Mouse (Mus musculus): ENCODE data around the gene Pik3ap1. TPM values are rescaled to one million over a fixed set of nuclear protein-coding genes. Genes with fewer than 3 reads are reported as not detected.
"Not testable (repeated sequence)": the region's sequence is repeated elsewhere in the genome, so short reads cannot be mapped to it uniquely, and the experiment has no call there.

The Pik3ap1 gene
- polyA plus RNA-seq, 1 experiment from 2014 or later: 2.3 TPM

- no peak overlapping the region for H3K9ac ChIP-seq (ENCODE audit: low read depth, low read length)
- H3K4me3 ChIP-seq (ENCODE audit: low read length): no peak overlapping the region
- no peak overlapping the region for H3K4me2 ChIP-seq (ENCODE audit: low read length)
- no peaks in the 10 kb centered on the region for H3K4me1 ChIP-seq (ENCODE audit: control insufficient read depth, insufficient read depth, low read depth, low read length)
- no peaks in the 10 kb centered on the region for H3K9me3 ChIP-seq (ENCODE audit: control insufficient read depth, low read length)
- no peak for ATAC-seq
- H3K27me3 ChIP-seq (replicated peaks; ENCODE audit: control insufficient read depth, insufficient read depth, low read length): no peaks in the 10 kb centered on the region
- no peak overlapping the region for H3K27ac ChIP-seq (ENCODE audit: low read depth, low read length)
- no peaks in the 10 kb centered on the region for H3K36me3 ChIP-seq (ENCODE audit: control insufficient read depth, insufficient read depth, low read length)
Measured at GRCm38 (mm10) chr19:41323813-41324212, 61.1 kb downstream of the Pik3ap1 start.

- no peak overlapping the region for H3K4me2 ChIP-seq (ENCODE audit: low read length)
- no peaks in the 10 kb centered on the region for H3K4me1 ChIP-seq (ENCODE audit: control insufficient read depth, insufficient read depth, low read depth, low read length)
- no peaks in the 10 kb centered on the region for H3K9me3 ChIP-seq (ENCODE audit: control insufficient read depth, low read length)
- no peaks in the 10 kb centered on the region for H3K36me3 ChIP-seq (ENCODE audit: control insufficient read depth, insufficient read depth, low read length)
- H3K4me3 ChIP-seq (ENCODE audit: low read length): no peak overlapping the region
- no peak for ATAC-seq
- no peaks in the 10 kb centered on the region for H3K27me3 ChIP-seq (replicated peaks; ENCODE audit: control insufficient read depth, insufficient read depth, low read length)
- no peak overlapping the region for H3K27ac ChIP-seq (ENCODE audit: low read depth, low read length)
- 82% methylated on average over 4 of the region's 4 CpGs for WGBS
- H3K9ac ChIP-seq (ENCODE audit: low read depth, low read length): no peak overlapping the region
Measured at GRCm38 (mm10) chr19:41323125-41323524, 61.8 kb downstream of the Pik3ap1 start.

- no peak for ATAC-seq
- Histone ChIP-seq H3K27me3 (replicated peaks; ENCODE audit: control insufficient read depth, insufficient read depth, low read length) (no peaks in the 10 kb centered on the region; the same call in 1 of the 2 replicates), H3K27ac (ENCODE audit: low read depth, low read length) (no peak overlapping the region), H3K9me3 (ENCODE audit: control insufficient read depth, low read length) (no peaks in the 10 kb centered on the region), H3K9ac (ENCODE audit: low read depth, low read length) (no peak overlapping the region), H3K4me3 (ENCODE audit: low read length) (no peak overlapping the region), H3K4me1 (ENCODE audit: control insufficient read depth, insufficient read depth, low read depth, low read length) (no peaks in the 10 kb centered on the region; the same call in 1 of the 2 replicates), H3K4me2 (ENCODE audit: low read length) (no peak overlapping the region), H3K36me3 (ENCODE audit: control insufficient read depth, insufficient read depth, low read length) (no peaks in the 10 kb centered on the region)
- 82% methylated on average over 4 of the region's 4 CpGs for WGBS
Measured at GRCm38 (mm10) chr19:41321149-41321548, 63.8 kb downstream of the Pik3ap1 start.

GRCm38 (mm10) chr19:41317315-41318095 is 67.4 kb downstream of the Pik3ap1 start:
- no peak overlapping the region; the same call in 1 of the 2 replicates for H3K4me2 ChIP-seq (ENCODE audit: low read length)
- H3K27ac ChIP-seq (ENCODE audit: low read depth, low read length): no peak overlapping the region
- peak; percentile 78 for ATAC-seq

GRCm38 (mm10) chr19:41314696-41315095 is 70.2 kb downstream of the Pik3ap1 start:
- WGBS: 72% methylated on average over 7 of the region's 7 CpGs
- Histone ChIP-seq H3K36me3 (ENCODE audit: control insufficient read depth, insufficient read depth, low read length) (no peaks in the 10 kb centered on the region), H3K9me3 (ENCODE audit: control insufficient read depth, low read length) (no peaks in the 10 kb centered on the region), H3K4me1 (ENCODE audit: control insufficient read depth, insufficient read depth, low read depth, low read length) (no peaks in the 10 kb centered on the region; the same call in none of the 2 replicates), H3K4me3 (ENCODE audit: low read length) (no peak overlapping the region), H3K4me2 (ENCODE audit: low read length) (no peak overlapping the region), H3K9ac (ENCODE audit: low read depth, low read length) (no peak overlapping the region), H3K27me3 (replicated peaks; ENCODE audit: control insufficient read depth, insufficient read depth, low read length) (no peaks in the 10 kb centered on the region; the same call in 1 of the 2 replicates), H3K27ac (ENCODE audit: low read depth, low read length) (no peak overlapping the region)
- no peak for ATAC-seq

More at GRCm38 (mm10) chr19:41317315-41318095, 67.4 kb downstream of the Pik3ap1 start:
- H3K4me1 ChIP-seq (ENCODE audit: control insufficient read depth, insufficient read depth, low read depth, low read length): no peaks in the 10 kb centered on the region; the same call in 1 of the 2 replicates
- no peaks in the 10 kb centered on the region for H3K9me3 ChIP-seq (ENCODE audit: control insufficient read depth, low read length)
- no peaks in the 10 kb centered on the region; the same call in 1 of the 2 replicates for H3K27me3 ChIP-seq (replicated peaks; ENCODE audit: control insufficient read depth, insufficient read depth, low read length)
- H3K36me3 ChIP-seq (ENCODE audit: control insufficient read depth, insufficient read depth, low read length): no peaks in the 10 kb centered on the region
- H3K9ac ChIP-seq (ENCODE audit: low read depth, low read length): 0 out of 2 replicates have a peak overlapping the region, but pooled peaks have one; percentile 35
- no peak overlapping the region for H3K4me3 ChIP-seq (ENCODE audit: low read length)
- WGBS: 29% methylated on average over 11 of the region's 11 CpGs

- H3K36me3 ChIP-seq (ENCODE audit: control insufficient read depth, insufficient read depth, low read length): no peaks in the 10 kb centered on the region
- WGBS: 23% methylated on average over 6 of the region's 6 CpGs
- H3K4me2 ChIP-seq (ENCODE audit: low read length): no peak overlapping the region
- H3K4me3 ChIP-seq (ENCODE audit: low read length): no peak overlapping the region
- ATAC-seq: no peak
- H3K9me3 ChIP-seq (ENCODE audit: control insufficient read depth, low read length): no peaks in the 10 kb centered on the region
- no peak overlapping the region for H3K9ac ChIP-seq (ENCODE audit: low read depth, low read length)
- no peaks in the 10 kb centered on the region; the same call in none of the 2 replicates for H3K4me1 ChIP-seq (ENCODE audit: control insufficient read depth, insufficient read depth, low read depth, low read length)
- H3K27me3 ChIP-seq (replicated peaks; ENCODE audit: control insufficient read depth, insufficient read depth, low read length): no peaks in the 10 kb centered on the region; the same call in 1 of the 2 replicates
- no peak overlapping the region for H3K27ac ChIP-seq (ENCODE audit: low read depth, low read length)
Measured at GRCm38 (mm10) chr19:41313663-41314062, 71.2 kb downstream of the Pik3ap1 start.

- H3K9ac ChIP-seq (ENCODE audit: low read depth, low read length); H3K4me2 ChIP-seq (ENCODE audit: low read length); H3K9me3 ChIP-seq (ENCODE audit: control insufficient read depth, low read length); H3K27me3 ChIP-seq (replicated peaks; ENCODE audit: control insufficient read depth, insufficient read depth, low read length); ATAC-seq; H3K4me1 ChIP-seq (ENCODE audit: control insufficient read depth, insufficient read depth, low read depth, low read length); H3K36me3 ChIP-seq (ENCODE audit: control insufficient read depth, insufficient read depth, low read length); H3K4me3 ChIP-seq (ENCODE audit: low read length); H3K27ac ChIP-seq (ENCODE audit: low read depth, low read length): not testable (repeated sequence)
- WGBS: 91% methylated on average over 8 of the region's 8 CpGs
Measured at GRCm38 (mm10) chr19:41312587-41312986, 72.3 kb downstream of the Pik3ap1 start.

- Histone ChIP-seq H3K9ac (ENCODE audit: low read depth, low read length) (no peak overlapping the region), H3K4me1 (ENCODE audit: control insufficient read depth, insufficient read depth, low read depth, low read length) (no peaks in the 10 kb centered on the region; the same call in 1 of the 2 replicates), H3K9me3 (ENCODE audit: control insufficient read depth, low read length) (no peaks in the 10 kb centered on the region), H3K4me3 (ENCODE audit: low read length) (no peak overlapping the region), H3K27ac (ENCODE audit: low read depth, low read length) (no peak overlapping the region), H3K27me3 (replicated peaks; ENCODE audit: control insufficient read depth, insufficient read depth, low read length) (no peaks in the 10 kb centered on the region; the same call in 1 of the 2 replicates), H3K4me2 (ENCODE audit: low read length) (no peak overlapping the region), H3K36me3 (ENCODE audit: control insufficient read depth, insufficient read depth, low read length) (no peaks in the 10 kb centered on the region)
- ATAC-seq: no peak
- WGBS: 77% methylated on average over 4 of the region's 4 CpGs
Measured at GRCm38 (mm10) chr19:41312027-41312426, 72.9 kb downstream of the Pik3ap1 start.

- Histone ChIP-seq H3K9ac (ENCODE audit: low read depth, low read length) (peak overlapping the region; percentile 52), H3K4me2 (ENCODE audit: low read length) (peak overlapping the region; percentile 74), H3K9me3 (ENCODE audit: control insufficient read depth, low read length) (no peaks in the 10 kb centered on the region), H3K27me3 (replicated peaks; ENCODE audit: control insufficient read depth, insufficient read depth, low read length) (no peaks in the 10 kb centered on the region), H3K36me3 (ENCODE audit: control insufficient read depth, insufficient read depth, low read length) (no peaks in the 10 kb centered on the region), H3K4me1 (ENCODE audit: control insufficient read depth, insufficient read depth, low read depth, low read length) (no peaks in the 10 kb centered on the region; the same call in 1 of the 2 replicates), H3K27ac (ENCODE audit: low read depth, low read length) (0 out of 2 replicates have a peak overlapping the region, but pooled peaks have one; percentile 52), H3K4me3 (ENCODE audit: low read length) (peak overlapping the region; percentile 46)
- WGBS: 15% methylated on average over 20 of the region's 20 CpGs
- ATAC-seq: peak; percentile 93
Measured at GRCm38 (mm10) chr19:41310971-41311703, 73.8 kb downstream of the Pik3ap1 start.

Data from hindbrain, embryonic 16.5 days (tissue).